Mouse (Mus musculus): ENCODE measurements around the gene Prss48. TPM values are rescaled to one million over a fixed set of nuclear protein-coding genes. Genes with fewer than 3 reads are reported as not detected.

Prss48 gene
- polyA plus RNA-seq, 1 experiment from 2014 or later, result not detected

DNA sequence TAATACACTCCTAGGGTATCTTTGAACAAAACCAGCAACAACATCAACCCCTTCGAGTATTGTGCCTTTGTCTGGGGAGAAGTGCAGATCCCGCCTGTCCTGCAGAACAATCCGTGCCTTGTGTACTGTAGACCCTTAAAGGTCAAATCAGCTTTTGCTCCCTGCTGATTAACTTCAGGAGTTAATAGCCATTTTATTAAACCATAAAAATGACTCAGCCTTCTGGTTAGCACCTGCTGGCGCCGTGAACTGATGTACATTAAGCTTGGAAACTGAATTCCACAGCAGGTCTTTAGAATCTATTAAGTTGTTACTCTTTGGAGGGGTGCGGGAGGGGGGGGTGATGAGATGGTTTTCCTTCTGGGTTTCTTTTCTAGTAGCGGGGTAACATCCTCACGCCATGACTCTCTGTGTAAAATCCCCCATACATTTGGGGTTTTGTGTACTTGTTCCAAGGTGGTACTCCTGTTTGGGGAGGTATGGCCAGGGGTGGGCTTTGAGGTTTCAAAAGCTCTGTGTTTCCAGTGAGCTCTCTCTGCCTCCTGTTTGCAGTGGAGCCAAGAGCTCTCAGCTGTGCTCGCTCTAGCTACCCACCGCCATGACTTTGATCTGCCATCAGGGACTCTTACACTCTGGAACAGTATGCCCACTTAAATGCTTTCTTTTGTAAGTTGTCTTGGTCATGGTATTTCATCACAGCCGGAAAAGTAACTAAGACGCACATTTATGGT lies 21.9 kb upstream of the Prss48 start:
- Histone ChIP-seq H3K27me3 (replicated peaks) (no peaks in the 10 kb centered on the region), H3K9ac (no peak overlapping the region), H3K27ac (no peak overlapping the region), H3K4me3 (no peak overlapping the region), H3K4me2 (no peak overlapping the region), H3K36me3 (0 out of 2 replicates have a peak, but pooled peaks cover 5% of the 10 kb centered on the region), H3K4me1 (peaks cover 16% of the 10 kb centered on the region), H3K9me3 (replicated peaks) (no peaks in the 10 kb centered on the region)
- ATAC-seq, result no peak
- 79% methylated on average over 12 of the region's 12 CpGs for WGBS (ENCODE audit: insufficient replicate concordance)

- no peak overlapping the region for H3K4me2 ChIP-seq
- no peak for ATAC-seq
- 76% methylated on average over 4 of the region's 4 CpGs for WGBS (ENCODE audit: insufficient replicate concordance)
- no peak overlapping the region for H3K27ac ChIP-seq
- H3K27me3 ChIP-seq (replicated peaks), result no peaks in the 10 kb centered on the region
- H3K4me3 ChIP-seq, result no peak overlapping the region
- H3K36me3 ChIP-seq, result peaks cover 12% of the 10 kb centered on the region; the same call in 1 of the 2 replicates
- H3K9ac ChIP-seq, result no peak overlapping the region
- H3K9me3 ChIP-seq (replicated peaks), result no peaks in the 10 kb centered on the region
- 0 out of 2 replicates have a peak, but pooled peaks cover 7% of the 10 kb centered on the region for H3K4me1 ChIP-seq
These were observed 19.4 kb upstream of the Prss48 start for GRCm38 (mm10) chr3:86021651-86022050.

- H3K4me3 ChIP-seq, result no peak overlapping the region
- no peak overlapping the region for H3K9ac ChIP-seq
- no peaks in the 10 kb centered on the region for H3K27me3 ChIP-seq (replicated peaks)
- 0 out of 2 replicates have a peak, but pooled peaks cover 7% of the 10 kb centered on the region for H3K4me1 ChIP-seq
- H3K36me3 ChIP-seq, result peaks cover 12% of the 10 kb centered on the region; the same call in 1 of the 2 replicates
- WGBS (ENCODE audit: insufficient replicate concordance), result 71% methylated on average over 16 of the region's 16 CpGs
- H3K9me3 ChIP-seq (replicated peaks), result no peaks in the 10 kb centered on the region
- no peak overlapping the region for H3K27ac ChIP-seq
- no peak for ATAC-seq
- no peak overlapping the region for H3K4me2 ChIP-seq
These were observed 18.8 kb upstream of the Prss48 start for GRCm38 (mm10) chr3:86020921-86021650.

DNA sequence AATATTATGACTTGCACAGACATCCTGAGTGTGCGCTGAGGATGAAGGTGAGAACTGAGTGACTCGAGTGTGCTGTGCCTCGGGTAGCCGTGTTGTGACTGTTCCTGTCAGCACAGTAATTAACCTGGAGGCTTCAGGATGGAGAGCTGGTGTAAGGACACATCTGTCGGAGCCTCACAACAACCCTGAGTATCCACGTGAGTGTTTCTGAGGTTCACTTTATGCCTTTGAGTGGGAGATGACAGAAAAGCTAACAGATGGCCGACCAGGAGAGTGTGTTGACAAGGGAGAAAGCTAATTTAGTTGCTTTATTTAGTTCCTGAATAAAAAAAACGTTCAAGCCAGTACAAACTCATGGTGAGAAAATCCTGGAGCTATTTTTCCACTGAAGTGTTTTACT lies 15.2 kb upstream of the Prss48 start:
- Histone ChIP-seq H3K27ac (no peak overlapping the region), H3K4me3 (no peak overlapping the region), H3K36me3 (peaks cover 7% of the 10 kb centered on the region; the same call in 1 of the 2 replicates), H3K27me3 (replicated peaks) (no peaks in the 10 kb centered on the region), H3K4me1 (0 out of 2 replicates have a peak, but pooled peaks cover 7% of the 10 kb centered on the region), H3K4me2 (no peak overlapping the region), H3K9me3 (replicated peaks) (no peaks in the 10 kb centered on the region), H3K9ac (no peak overlapping the region)
- WGBS (ENCODE audit: insufficient replicate concordance), result 75% methylated on average over 8 of the region's 8 CpGs
- ATAC-seq, result no peak

GRCm38 (mm10) chr3:86016965-86017364 lies 14.7 kb upstream of the Prss48 start:
- ATAC-seq, result no peak
- WGBS (ENCODE audit: insufficient replicate concordance), result 75% methylated on average over 1 of the region's 1 CpGs
- Histone ChIP-seq H3K4me3 (no peak overlapping the region), H3K27ac (no peak overlapping the region), H3K36me3 (peaks cover 7% of the 10 kb centered on the region; the same call in 1 of the 2 replicates), H3K4me1 (0 out of 2 replicates have a peak, but pooled peaks cover 8% of the 10 kb centered on the region), H3K9me3 (replicated peaks) (no peaks in the 10 kb centered on the region), H3K4me2 (no peak overlapping the region), H3K27me3 (replicated peaks) (no peaks in the 10 kb centered on the region), H3K9ac (no peak overlapping the region)

- Histone ChIP-seq H3K9me3 (replicated peaks) (no peaks in the 10 kb centered on the region), H3K4me1 (0 out of 2 replicates have a peak, but pooled peaks cover 13% of the 10 kb centered on the region), H3K4me3 (no peak overlapping the region), H3K27ac (no peak overlapping the region), H3K27me3 (replicated peaks) (no peaks in the 10 kb centered on the region), H3K4me2 (no peak overlapping the region), H3K9ac (no peak overlapping the region), H3K36me3 (peaks cover 7% of the 10 kb centered on the region; the same call in 1 of the 2 replicates)
- ATAC-seq, result no peak
- 76% methylated on average over 10 of the region's 10 CpGs for WGBS (ENCODE audit: insufficient replicate concordance)
These were observed 11.5 kb upstream of the Prss48 start for GRCm38 (mm10) chr3:86013837-86014236.

DNA sequence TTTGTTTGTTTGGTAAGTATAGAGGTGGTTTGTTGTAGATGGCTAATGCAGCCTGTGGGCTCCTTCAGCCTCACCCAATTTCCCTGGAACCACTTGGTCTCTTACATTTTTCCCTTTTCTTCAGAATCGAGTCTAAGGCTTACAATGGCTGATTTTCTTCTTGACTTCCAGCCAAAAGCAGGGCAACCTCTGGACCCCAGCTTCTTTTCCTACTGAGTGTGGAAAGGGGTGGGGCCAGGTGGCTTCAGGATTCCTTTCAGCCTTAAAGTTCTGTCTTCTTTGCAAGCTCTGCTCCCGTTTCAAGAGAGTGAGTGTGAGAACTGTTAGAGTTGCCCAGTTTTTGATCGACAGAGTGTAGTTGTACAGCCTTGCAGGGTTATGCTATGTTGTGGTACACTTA lies 9.5 kb upstream of the Prss48 start:
- H3K4me2 ChIP-seq, result no peak overlapping the region

GRCm38 (mm10) chr3:86011373-86011772 lies 9.1 kb upstream of the Prss48 start:
- Histone ChIP-seq H3K9me3 (replicated peaks) (no peaks in the 10 kb centered on the region), H3K4me2 (no peak overlapping the region), H3K36me3 (peaks cover 4% of the 10 kb centered on the region; the same call in 1 of the 2 replicates), H3K27ac (no peak overlapping the region), H3K27me3 (replicated peaks) (no peaks in the 10 kb centered on the region), H3K4me1 (0 out of 2 replicates have a peak, but pooled peaks cover 13% of the 10 kb centered on the region), H3K9ac (no peak overlapping the region), H3K4me3 (no peak overlapping the region)
- WGBS (ENCODE audit: insufficient replicate concordance), result 75% methylated on average over 6 of the region's 6 CpGs
- ATAC-seq, result no peak

More for the DNA sequence above, 9.5 kb upstream of the Prss48 start:
- Histone ChIP-seq H3K36me3 (peaks cover 4% of the 10 kb centered on the region; the same call in 1 of the 2 replicates), H3K4me1 (0 out of 2 replicates have a peak, but pooled peaks cover 13% of the 10 kb centered on the region), H3K27me3 (replicated peaks) (no peaks in the 10 kb centered on the region), H3K9ac (no peak overlapping the region), H3K4me3 (no peak overlapping the region), H3K9me3 (replicated peaks) (no peaks in the 10 kb centered on the region), H3K27ac (no peak overlapping the region)
- no peak for ATAC-seq
- WGBS (ENCODE audit: insufficient replicate concordance), result 51% methylated on average over 3 of the region's 3 CpGs

DNA sequence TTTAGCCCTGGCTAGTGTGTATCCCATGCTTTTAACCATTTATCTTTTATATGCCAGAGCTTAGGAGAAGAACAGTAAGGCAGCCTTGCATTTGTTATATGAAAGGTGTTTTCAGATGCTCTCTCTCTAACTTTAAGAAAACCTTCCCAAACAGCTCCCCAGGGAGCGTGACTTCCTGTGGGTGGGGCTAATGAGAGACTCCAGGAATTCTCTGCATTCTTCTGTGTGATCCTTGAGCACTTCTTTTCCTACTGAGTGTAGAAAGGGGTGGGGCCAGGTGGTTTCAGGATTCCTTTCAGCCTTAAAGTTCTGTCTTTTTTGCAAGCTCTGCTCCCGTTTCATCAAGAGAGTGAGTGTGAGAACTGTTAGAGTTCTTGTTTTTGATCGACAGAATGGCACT lies 8.3 kb upstream of the Prss48 start:
- WGBS (ENCODE audit: insufficient replicate concordance), result 59% methylated on average over 3 of the region's 3 CpGs

DNA sequence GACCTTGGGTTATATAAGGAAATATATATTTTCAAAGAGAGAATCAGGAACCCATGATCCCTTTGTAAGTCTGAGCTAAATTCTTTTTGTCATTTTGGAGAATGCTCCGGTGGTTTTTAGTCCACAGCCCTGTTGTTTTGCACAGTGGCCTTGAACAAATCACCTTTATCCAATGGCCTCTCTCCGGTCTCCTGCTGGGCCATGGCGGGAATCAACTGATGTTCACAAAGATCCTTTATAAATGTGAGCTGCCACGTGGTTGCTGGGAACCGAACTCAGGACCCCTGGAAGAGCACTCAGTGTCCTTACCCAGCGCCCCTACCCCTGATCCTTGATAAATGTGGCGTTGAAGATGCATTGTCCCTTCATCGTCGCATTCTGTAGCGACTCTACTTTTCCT lies 2.5 kb upstream of the Prss48 start:
- Histone ChIP-seq H3K9me3 (replicated peaks) (0 out of 2 replicates have a peak, but pooled peaks cover 5% of the 10 kb centered on the region), H3K4me1 (peaks cover 30% of the 10 kb centered on the region), H3K27me3 (replicated peaks) (no peaks in the 10 kb centered on the region), H3K27ac (no peak overlapping the region), H3K9ac (no peak overlapping the region), H3K36me3 (peaks cover 4% of the 10 kb centered on the region; the same call in 1 of the 2 replicates), H3K4me3 (no peak overlapping the region), H3K4me2 (no peak overlapping the region)
- 80% methylated on average over 10 of the region's 10 CpGs for WGBS (ENCODE audit: insufficient replicate concordance)
- no peak for ATAC-seq

More for the DNA sequence above, 8.3 kb upstream of the Prss48 start:
- 0 out of 2 replicates have a peak, but pooled peaks cover 13% of the 10 kb centered on the region for H3K4me1 ChIP-seq
- no peak overlapping the region for H3K4me3 ChIP-seq
- H3K27me3 ChIP-seq (replicated peaks), result no peaks in the 10 kb centered on the region
- H3K36me3 ChIP-seq, result peaks cover 4% of the 10 kb centered on the region; the same call in 1 of the 2 replicates
- H3K4me2 ChIP-seq, result no peak overlapping the region
- no peak for ATAC-seq
- H3K27ac ChIP-seq, result no peak overlapping the region
- H3K9ac ChIP-seq, result no peak overlapping the region
- no peaks in the 10 kb centered on the region for H3K9me3 ChIP-seq (replicated peaks)

DNA sequence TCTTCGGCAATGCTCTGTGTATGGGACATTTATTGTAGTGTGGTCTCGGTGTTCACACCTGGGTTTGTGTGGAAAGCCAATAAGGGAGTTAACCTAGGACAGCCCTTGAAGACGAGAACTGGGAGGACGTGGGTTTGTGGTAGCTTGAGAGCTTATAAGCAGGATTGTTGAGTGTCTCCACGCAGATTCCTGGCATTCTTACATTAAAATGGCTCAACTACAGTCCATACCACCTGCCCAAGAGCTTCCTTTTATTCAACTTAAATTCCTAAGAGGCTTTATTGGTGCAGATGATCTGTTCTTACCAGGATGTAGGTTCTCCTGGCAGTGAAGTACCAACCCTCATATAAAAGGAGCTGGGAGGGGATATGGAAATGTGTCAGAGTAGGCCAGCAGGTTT lies 649 bp upstream of the Prss48 start:
- H3K4me3 ChIP-seq, result no peak overlapping the region
- H3K4me1 ChIP-seq, result peaks cover 30% of the 10 kb centered on the region
- no peak overlapping the region for H3K9ac ChIP-seq
- H3K36me3 ChIP-seq, result no peaks in the 10 kb centered on the region
- no peak for ATAC-seq
- no peaks in the 10 kb centered on the region for H3K27me3 ChIP-seq (replicated peaks)
- H3K9me3 ChIP-seq (replicated peaks), result 0 out of 2 replicates have a peak, but pooled peaks cover 5% of the 10 kb centered on the region
- H3K27ac ChIP-seq, result no peak overlapping the region
- 78% methylated on average over 5 of the region's 5 CpGs for WGBS (ENCODE audit: insufficient replicate concordance)
- H3K4me2 ChIP-seq, result no peak overlapping the region

DNA sequence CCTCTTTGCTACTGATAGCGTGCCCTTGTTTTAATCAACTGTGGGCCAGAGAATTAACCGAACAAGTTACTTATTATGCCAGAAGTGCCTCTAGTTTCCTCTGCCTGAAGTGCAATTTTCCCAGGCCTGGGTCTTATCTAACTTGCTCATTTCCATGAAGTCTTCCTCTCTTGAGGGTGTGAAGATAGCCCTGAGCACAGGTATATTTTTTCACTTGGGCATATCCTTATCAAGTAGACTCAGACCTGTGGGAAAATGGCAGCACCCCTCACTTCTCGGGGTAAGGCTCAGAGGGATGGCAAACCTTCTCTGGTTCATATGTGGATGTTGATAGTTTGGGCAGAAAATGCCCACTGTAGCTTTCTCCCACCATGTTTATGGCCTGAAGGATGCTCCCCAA lies 1.0 kb downstream of the Prss48 start:
- no peaks in the 10 kb centered on the region for H3K27me3 ChIP-seq (replicated peaks)
- H3K36me3 ChIP-seq, result no peaks in the 10 kb centered on the region
- peak overlapping the region; percentile 9; the same call in 1 of the 2 replicates for H3K4me2 ChIP-seq
- ATAC-seq, result peak; percentile 79
- peaks cover 30% of the 10 kb centered on the region for H3K4me1 ChIP-seq
- peak overlapping the region; percentile 62 for H3K27ac ChIP-seq
- 24% methylated on average over 3 of the region's 3 CpGs for WGBS (ENCODE audit: insufficient replicate concordance)
- no peak overlapping the region for H3K4me3 ChIP-seq
- no peak overlapping the region for H3K9ac ChIP-seq
- 0 out of 2 replicates have a peak, but pooled peaks cover 5% of the 10 kb centered on the region for H3K9me3 ChIP-seq (replicated peaks)
